Mouse (Mus musculus) limb, embryonic 11.5 days (tissue): ENCODE data around the gene Lcn10. TPM values are rescaled to one million over a fixed set of nuclear protein-coding genes. Genes with fewer than 3 reads are reported as not detected.
"Not testable (repeated sequence)": the region's sequence is repeated elsewhere in the genome, so short reads cannot be mapped to it uniquely, and the experiment has no call there.

ENCODE experiments used
- ATAC-seq: fragments of 200-750 bp; cut with Nextera tagmentation; 2 replicates; pipeline ENCODE4 v1.8.0; 2017; ENCODE audit warnings: low read depth; ENCODE audit not compliant: insufficient number of reproducible peaks, low FRiP score, low TSS enrichment
- DNase-seq: peaks from one replicate; pipeline ENCODE4 v3.0.0-alpha.2; 2015; ENCODE audit warnings: low spot score
- H3K27ac ChIP-seq: fragments of 300-500 bp; sonication (generic); replicated peaks from 2 replicates; pipeline ENCODE4 v1.5.1; 2014; ENCODE audit warnings: low read depth, mild to moderate bottlenecking, low read length
- H3K27me3 ChIP-seq: fragments of 300-500 bp; sonication (generic); 2 replicates; pipeline ENCODE4 v1.6.1; 2014; ENCODE audit warnings: mild to moderate bottlenecking, low read length, mixed read lengths; ENCODE audit not compliant: control insufficient read depth, insufficient read depth
- H3K36me3 ChIP-seq: fragments of 300-500 bp; sonication (generic); 2 replicates; pipeline ENCODE4 v1.6.1; 2014; ENCODE audit warnings: mild to moderate bottlenecking, low read length, moderate library complexity, mixed read lengths; ENCODE audit not compliant: control insufficient read depth, insufficient read depth
- H3K4me1 ChIP-seq: fragments of 300-500 bp; sonication (generic); 2 replicates; pipeline ENCODE4 v1.6.1; 2014; ENCODE audit warnings: low read length, mixed read lengths; ENCODE audit not compliant: control insufficient read depth, insufficient read depth
- H3K4me2 ChIP-seq: fragments of 300-500 bp; sonication (generic); 2 replicates; pipeline ENCODE4 v1.6.1; 2014; ENCODE audit warnings: low read depth, mild to moderate bottlenecking, moderate library complexity; ENCODE audit not compliant: severe bottlenecking
- H3K4me3 ChIP-seq: fragments of 300-500 bp; sonication (generic); 2 replicates; pipeline ENCODE4 v1.5.1; 2014; ENCODE audit warnings: low read depth, low read length
- H3K9ac ChIP-seq: fragments of 300-500 bp; sonication (generic); 2 replicates; pipeline ENCODE4 v1.6.1; 2014; ENCODE audit warnings: mild to moderate bottlenecking, low read length
- H3K9me3 ChIP-seq: fragments of 300-500 bp; sonication (generic); 2 replicates; pipeline ENCODE4 v1.6.1; 2016; ENCODE audit warnings: low read length; ENCODE audit not compliant: control insufficient read depth
- WGBS: fragments of 180-500 bp; shearing (Covaris S2); extraction: QIAGEN DNeasy Blood & Tissue Kit; methylation state at CpG from one replicate; pipeline ENCODE4 v1.1.7; 2014; 5-methylcytosine and 5-hydroxymethylcytosine counted together
- polyA plus RNA-seq: library from polyadenylated mRNA; unstranded; fragments of >200 nt; fragmentation: Nextera tagmentation; extraction: Ambion mirVana; gene quantifications from 2 replicates; pipeline ENCODE4 v1.2.1, GENCODE M21; 2014

The Lcn10 gene
- polyA plus RNA-seq, 1 experiment from 2014 or later = not detected

DNA sequence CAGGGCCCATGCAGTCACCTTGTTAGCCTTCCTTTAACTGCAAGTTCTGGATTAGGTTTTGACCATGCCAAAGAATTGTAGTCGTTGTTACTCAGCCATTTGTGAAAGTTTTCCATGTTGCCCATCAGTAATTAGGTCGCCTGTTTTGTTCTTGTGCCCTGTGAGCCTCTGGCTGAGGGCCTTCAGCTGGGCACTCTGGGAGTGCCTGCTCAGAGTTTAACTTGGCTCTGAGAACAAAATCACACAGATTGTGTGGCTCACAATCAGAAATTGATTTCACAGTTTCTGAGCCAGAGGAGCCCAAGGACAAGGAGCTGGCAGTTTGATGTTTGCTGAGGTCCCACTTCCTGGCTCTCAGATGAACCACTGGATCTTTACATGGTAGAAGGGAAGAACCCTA, 27.3 kb downstream of the Lcn10 start:
- H3K4me1 ChIP-seq, DNase-seq, ATAC-seq, H3K4me2 ChIP-seq, H3K9ac ChIP-seq, H3K36me3 ChIP-seq, H3K9me3 ChIP-seq, H3K27ac ChIP-seq, H3K4me3 ChIP-seq, H3K27me3 ChIP-seq: not testable (repeated sequence)
- WGBS = 77% methylated on average over 2 of the region's 2 CpGs

GRCm38 (mm10) chr2:25711641-25712040, 29.1 kb downstream of the Lcn10 start:
- not testable (repeated sequence) for H3K27me3 ChIP-seq, H3K27ac ChIP-seq, H3K4me3 ChIP-seq, H3K36me3 ChIP-seq, H3K4me2 ChIP-seq, H3K9me3 ChIP-seq, DNase-seq, ATAC-seq, H3K4me1 ChIP-seq, H3K9ac ChIP-seq
- 11% methylated on average over 3 of the region's 3 CpGs for WGBS

- H3K4me1 ChIP-seq = no peaks in the 10 kb centered on the region
- no peak overlapping the region for H3K4me2 ChIP-seq
- ATAC-seq = no peak
- H3K27me3 ChIP-seq = no peaks in the 10 kb centered on the region
- no peaks in the 10 kb centered on the region for H3K9me3 ChIP-seq
- no peak overlapping the region for H3K9ac ChIP-seq
- no peak overlapping the region for H3K27ac ChIP-seq
- no peak for DNase-seq
- H3K4me3 ChIP-seq = no peak overlapping the region
- no peaks in the 10 kb centered on the region for H3K36me3 ChIP-seq
Measured at GRCm38 (mm10) chr2:25717222-25717621, 34.7 kb downstream of the Lcn10 start.

GRCm38 (mm10) chr2:25733199-25733930, 50.8 kb downstream of the Lcn10 start:
- Histone ChIP-seq H3K4me2 (no peak overlapping the region), H3K9me3 (no peaks in the 10 kb centered on the region), H3K27me3 (no peaks in the 10 kb centered on the region), H3K9ac (no peak overlapping the region), H3K4me3 (no peak overlapping the region), H3K27ac (no peak overlapping the region), H3K4me1 (no peaks in the 10 kb centered on the region), H3K36me3 (no peaks in the 10 kb centered on the region)
- ATAC-seq (no peak), DNase-seq (no peak)
- whole genome bisulfite sequencing = 78% methylated on average over 2 of the region's 2 CpGs

Other genes starting within 250 kb of the Lcn10 start
- gene Clic3, start 225.9 kb upstream of the Lcn10 start, polyA plus RNA-seq = 0.81 TPM in 1 of 2 replicates, not detected in the other
- 15.0 and 18.1 TPM in 2 replicates for gene Paxx, start 221.6 kb upstream of the Lcn10 start, polyA plus RNA-seq
- not detected in 2 replicates for gene Ptgds, start 212.7 kb upstream of the Lcn10 start, polyA plus RNA-seq
- not detected in 2 replicates for gene Lcn12, start 188.8 kb upstream of the Lcn10 start, polyA plus RNA-seq
- 68.0 and 72.3 TPM in 2 replicates for gene Fbxw5, start 182.0 kb upstream of the Lcn10 start, polyA plus RNA-seq
- 5.6 and 5.8 TPM in 2 replicates for gene C8g, start 181.0 kb upstream of the Lcn10 start, polyA plus RNA-seq
- gene Traf2, start 135.8 kb upstream of the Lcn10 start, polyA plus RNA-seq = 40.0 and 40.6 TPM in 2 replicates
- gene Edf1, start 124.9 kb upstream of the Lcn10 start, polyA plus RNA-seq = 324 and 330 TPM in 2 replicates
- gene Mamdc4, start 107.9 kb upstream of the Lcn10 start, polyA plus RNA-seq = 3.1 and 7.0 TPM in 2 replicates
- 161 and 162 TPM in 2 replicates for gene Phpt1, start 107.5 kb upstream of the Lcn10 start, polyA plus RNA-seq
- gene Ajm1, start 101.0 kb upstream of the Lcn10 start, polyA plus RNA-seq = 0.04 TPM in 1 of 2 replicates, not detected in the other
- gene Rabl6, start 74.2 kb upstream of the Lcn10 start, polyA plus RNA-seq = 59.3 and 65.6 TPM in 2 replicates
- gene Ccdc183, start 65.0 kb upstream of the Lcn10 start, polyA plus RNA-seq = 0.15 and 0.16 TPM in 2 replicates
- 18.7 and 20.7 TPM in 2 replicates for gene Tmem141, start 60.7 kb upstream of the Lcn10 start, polyA plus RNA-seq
- gene Fcna, start 54.7 kb upstream of the Lcn10 start, polyA plus RNA-seq = 0.35 and 0.54 TPM in 2 replicates
- not detected in 2 replicates for gene Lcn8, start 29.6 kb upstream of the Lcn10 start, polyA plus RNA-seq
- gene Lcn5, start 24.8 kb upstream of the Lcn10 start, polyA plus RNA-seq = not detected in 2 replicates
- not detected in 2 replicates for gene Lcn6, start 5.9 kb upstream of the Lcn10 start, polyA plus RNA-seq
- gene Obp2a, start 17.3 kb downstream of the Lcn10 start, polyA plus RNA-seq = not detected in 2 replicates
- gene Bmyc, start 24.0 kb downstream of the Lcn10 start, polyA plus RNA-seq = 73.9 and 79.2 TPM in 2 replicates
- gene Obp2b, start 54.3 kb downstream of the Lcn10 start, polyA plus RNA-seq = not detected in 2 replicates
- not detected in 2 replicates for gene Lcn3, start 82.8 kb downstream of the Lcn10 start, polyA plus RNA-seq
- gene Lcn11, start 94.3 kb downstream of the Lcn10 start, polyA plus RNA-seq = not detected in 2 replicates
- 0.37 and 0.60 TPM in 2 replicates for gene Gm13539, start 99.5 kb downstream of the Lcn10 start, polyA plus RNA-seq
- gene Glt6d1, start 133.1 kb downstream of the Lcn10 start, polyA plus RNA-seq = not detected in 2 replicates
- not detected in 2 replicates for gene Lcn9, start 140.4 kb downstream of the Lcn10 start, polyA plus RNA-seq
- gene Sohlh1, start 164.5 kb downstream of the Lcn10 start, polyA plus RNA-seq = not detected in 2 replicates
- 0.13 and 0.24 TPM in 2 replicates for gene Kcnt1, start 181.0 kb downstream of the Lcn10 start, polyA plus RNA-seq